Mouse (Mus musculus): ENCODE measurements around the gene Apoa2.
"Not testable (repeated sequence)": the region's sequence is repeated elsewhere in the genome, so short reads cannot be mapped to it uniquely, and the experiment has no call there.

Apoa2 gene

GRCm38 (mm10) chr1:171234126-171234525, 9.3 kb downstream of the Apoa2 start, which contains the start of gene Fcer1g:
Gene Fcer1g, minus strand, starts transcription at chr1:171234365.
- no peak for ATAC-seq (ENCODE audit: insufficient number of reproducible peaks, low FRiP score, low TSS enrichment)

- no peak for ATAC-seq (ENCODE audit: insufficient number of reproducible peaks, low FRiP score, low TSS enrichment)
Observed at GRCm38 (mm10) chr1:171234538-171234937, 9.7 kb downstream of the Apoa2 start.

- ATAC-seq (ENCODE audit: insufficient number of reproducible peaks, low FRiP score, low TSS enrichment): no peak
Observed at GRCm38 (mm10) chr1:171235791-171236190, 10.9 kb downstream of the Apoa2 start.

GRCm38 (mm10) chr1:171237438-171237837, 12.6 kb downstream of the Apoa2 start:
- ATAC-seq (ENCODE audit: insufficient number of reproducible peaks, low FRiP score, low TSS enrichment): no peak

GRCm38 (mm10) chr1:171238463-171238862, 13.6 kb downstream of the Apoa2 start:
- no peak for ATAC-seq (ENCODE audit: insufficient number of reproducible peaks, low FRiP score, low TSS enrichment)

- ATAC-seq (ENCODE audit: insufficient number of reproducible peaks, low FRiP score, low TSS enrichment): no peak
Observed at GRCm38 (mm10) chr1:171239992-171240744, 15.3 kb downstream of the Apoa2 start.

GRCm38 (mm10) chr1:171240911-171241310, 16.1 kb downstream of the Apoa2 start:
- no peak for ATAC-seq (ENCODE audit: insufficient number of reproducible peaks, low FRiP score, low TSS enrichment)

GRCm38 (mm10) chr1:171241952-171242351, 17.1 kb downstream of the Apoa2 start:
- ATAC-seq (ENCODE audit: insufficient number of reproducible peaks, low FRiP score, low TSS enrichment): not testable (repeated sequence)

- no peak for ATAC-seq (ENCODE audit: insufficient number of reproducible peaks, low FRiP score, low TSS enrichment)
Observed at GRCm38 (mm10) chr1:171245353-171245752, 20.5 kb downstream of the Apoa2 start.

- peak; percentile 96 for ATAC-seq (ENCODE audit: insufficient number of reproducible peaks, low FRiP score, low TSS enrichment)
Observed at GRCm38 (mm10) chr1:171246709-171247452, 22.0 kb downstream of the Apoa2 start.

GRCm38 (mm10) chr1:171247453-171247841, 22.6 kb downstream of the Apoa2 start:
- ATAC-seq (ENCODE audit: insufficient number of reproducible peaks, low FRiP score, low TSS enrichment): 0 out of 2 replicates have a peak, but pooled peaks have one; percentile 1

- no peak for ATAC-seq (ENCODE audit: insufficient number of reproducible peaks, low FRiP score, low TSS enrichment)
Observed at GRCm38 (mm10) chr1:171247916-171248315, 23.1 kb downstream of the Apoa2 start.

- ATAC-seq (ENCODE audit: insufficient number of reproducible peaks, low FRiP score, low TSS enrichment): no peak
Observed at GRCm38 (mm10) chr1:171248386-171249226, 23.8 kb downstream of the Apoa2 start.

- no peak for ATAC-seq (ENCODE audit: insufficient number of reproducible peaks, low FRiP score, low TSS enrichment)
Observed at GRCm38 (mm10) chr1:171249913-171250600, 25.2 kb downstream of the Apoa2 start, which contains the start of gene Adamts4. Gene Adamts4, plus strand, starts transcription at chr1:171250421.

GRCm38 (mm10) chr1:171250680-171251593, 26.1 kb downstream of the Apoa2 start, which contains the start of gene Ndufs2:
Gene Ndufs2, minus strand, starts transcription at chr1:171251388.
- ATAC-seq (ENCODE audit: insufficient number of reproducible peaks, low FRiP score, low TSS enrichment): no peak

- ATAC-seq (ENCODE audit: insufficient number of reproducible peaks, low FRiP score, low TSS enrichment): no peak
Observed at GRCm38 (mm10) chr1:171251594-171252324, 26.9 kb downstream of the Apoa2 start.

- no peak for ATAC-seq (ENCODE audit: insufficient number of reproducible peaks, low FRiP score, low TSS enrichment)
Observed at GRCm38 (mm10) chr1:171252415-171252814, 27.6 kb downstream of the Apoa2 start.

GRCm38 (mm10) chr1:171256095-171256818, 31.4 kb downstream of the Apoa2 start:
- no peak for ATAC-seq (ENCODE audit: insufficient number of reproducible peaks, low FRiP score, low TSS enrichment)

Data from cerebellum, adult (tissue).